Mouse (Mus musculus): ENCODE measurements around the gene Msx2.

Gene Msx2

DNA sequence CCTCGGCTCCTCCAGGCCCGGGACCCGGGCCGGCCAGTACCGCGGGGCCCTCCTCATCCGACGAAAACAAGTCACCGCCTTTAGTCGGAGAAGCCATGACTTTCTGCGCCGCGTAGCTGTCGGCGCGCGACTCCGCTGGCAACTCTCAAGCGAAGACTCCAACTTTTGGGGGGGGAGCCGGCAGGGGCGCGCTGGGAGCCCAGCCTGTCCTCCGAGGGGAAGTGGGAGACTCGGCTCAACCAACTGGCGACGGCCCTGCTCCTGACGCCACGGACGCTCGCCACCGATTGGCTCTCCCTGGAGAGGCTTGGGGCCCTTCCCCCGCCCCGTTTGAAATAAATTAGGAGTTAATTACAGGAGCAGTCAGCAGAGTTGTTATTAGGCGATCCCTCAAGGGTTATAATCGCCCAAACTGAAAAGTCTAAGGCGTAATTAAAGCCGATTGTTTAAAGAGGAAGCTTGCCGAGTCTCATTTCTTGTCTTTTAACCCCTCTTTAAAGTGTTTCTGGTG, at the start of gene Msx2:
Gene Msx2 (minus strand): TSS at position 461 of the 511 bp plus-strand sequence.
- CTCF ChIA-PET = interaction anchor here in 1 of 4 experiments (1.1 kb wide), 1 partner anchor 46 kb away, joined by 7 read pairs; no protein-coding TSS in a partner anchor
- POLR2A ChIA-PET = interaction anchor here in 2 of 4 experiments (0.6 to 2.9 kb wide), 5 partner anchors 8 to 1624 kb away, joined by 3 to 19 read pairs (median 4); no protein-coding TSS in a partner anchor

DNA sequence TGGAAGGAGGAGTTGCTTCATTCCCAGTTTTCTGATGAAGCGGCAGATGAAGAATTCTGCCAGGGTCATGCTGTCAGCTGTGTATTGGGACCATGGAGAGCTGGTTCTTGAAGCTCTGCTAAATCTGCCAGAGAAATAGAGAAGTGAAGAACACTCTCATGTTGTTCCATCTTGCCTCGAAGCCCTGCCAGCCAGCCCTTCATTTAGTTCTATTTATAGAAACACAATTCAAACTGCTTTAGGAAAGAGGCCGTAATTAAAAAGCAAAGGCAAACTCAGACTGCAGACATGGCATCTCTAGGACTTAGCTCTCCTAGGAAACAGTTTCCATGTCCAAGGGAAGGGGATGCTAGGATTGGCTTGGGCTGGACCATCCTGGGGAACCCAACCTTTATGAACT, 48.6 kb upstream of the Msx2 start:
- POLR2A ChIA-PET = interaction anchor here in 1 of 4 experiments (0.8 kb wide), 1 partner anchor 16 kb away, joined by 3 read pairs; no protein-coding TSS in a partner anchor
- CTCF ChIA-PET = no interaction called here

DNA sequence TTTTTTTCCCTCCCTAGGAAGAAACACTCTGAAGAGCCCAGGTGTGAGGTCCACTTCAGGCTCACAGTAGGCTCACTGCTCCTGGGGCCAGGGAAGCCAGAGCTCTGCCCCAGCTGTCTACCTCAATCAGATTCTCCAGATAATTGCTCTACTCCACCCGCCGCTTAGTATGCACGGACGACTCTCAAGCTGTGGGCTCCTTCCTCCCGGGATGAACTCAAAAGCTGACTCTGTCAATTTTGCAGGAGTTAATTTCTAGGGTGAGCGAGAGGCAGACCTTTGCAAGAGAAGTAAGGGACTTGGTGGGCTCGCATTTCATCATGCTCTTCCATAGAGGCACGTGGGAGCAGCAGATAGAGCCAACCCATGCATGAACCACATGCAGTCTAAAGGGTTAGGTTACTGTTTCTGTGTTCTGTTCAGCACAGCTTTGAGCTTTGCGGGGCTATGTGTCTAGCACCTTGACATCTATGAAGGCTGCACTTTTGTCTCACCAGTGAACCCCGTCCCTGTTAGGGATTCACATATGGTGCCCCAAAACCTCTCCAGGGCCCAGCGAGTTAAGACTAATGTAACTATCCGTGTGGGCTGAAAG, 47.6 kb upstream of the Msx2 start:
- ChIA-PET POLR2A (no interaction called here), CTCF (interaction anchor here in 2 of 4 experiments (0.6 to 1.2 kb wide), 3 partner anchors 73 kb away, joined by 3 to 5 read pairs (median 5); no protein-coding TSS in a partner anchor)

DNA sequence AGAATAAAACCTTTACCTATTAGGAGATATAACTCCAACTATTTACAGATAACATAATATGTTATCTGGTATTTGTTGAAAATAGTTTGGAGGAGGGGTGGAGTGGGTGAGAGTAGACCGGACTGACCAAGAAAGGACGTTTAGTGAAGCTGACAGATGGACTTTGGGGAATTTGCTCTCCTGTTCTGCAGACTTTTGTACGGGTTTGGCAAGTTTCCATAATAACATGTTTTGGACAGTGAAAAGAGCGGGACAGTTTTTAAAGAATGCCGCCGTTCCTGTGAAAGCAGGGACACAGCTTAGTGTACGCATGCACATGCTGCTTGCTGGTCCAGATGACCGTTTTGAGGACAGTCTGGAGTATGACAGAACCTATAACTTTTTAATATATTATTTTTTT, 46.9 kb upstream of the Msx2 start:
- ChIA-PET POLR2A (interaction anchor here in 1 of 4 experiments (1.9 kb wide), 1 partner anchor 7 kb away, joined by 4 read pairs; no protein-coding TSS in a partner anchor), CTCF (interaction anchor here in 1 of 4 experiments (1.2 kb wide), 1 partner anchor 72 kb away, joined by 3 read pairs; no protein-coding TSS in a partner anchor)

DNA sequence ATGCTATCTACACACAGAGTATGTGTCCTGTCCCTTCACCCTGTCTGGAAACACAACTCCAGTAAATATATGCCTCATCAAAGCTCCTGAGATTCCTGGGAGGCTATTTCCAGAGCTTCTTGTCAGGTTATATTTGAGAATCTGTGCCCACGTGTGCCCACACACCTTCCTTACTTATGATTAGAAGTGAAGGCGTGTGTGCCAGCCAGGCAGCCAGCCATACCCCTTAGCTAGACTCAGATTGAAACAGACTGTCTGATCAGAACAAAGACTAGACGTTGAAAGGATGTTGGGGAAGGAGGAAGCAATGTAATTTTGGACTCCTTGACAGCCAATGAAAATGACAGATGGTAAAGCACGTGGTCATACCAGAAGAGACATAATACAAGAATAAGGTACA, 45.4 kb upstream of the Msx2 start:
- ChIA-PET POLR2A (interaction anchor here in 1 of 4 experiments (0.5 to 1.9 kb wide), 2 partner anchors 9 to 78 kb away, joined by 3 to 4 read pairs; no protein-coding TSS in a partner anchor), CTCF (no interaction called here)

DNA sequence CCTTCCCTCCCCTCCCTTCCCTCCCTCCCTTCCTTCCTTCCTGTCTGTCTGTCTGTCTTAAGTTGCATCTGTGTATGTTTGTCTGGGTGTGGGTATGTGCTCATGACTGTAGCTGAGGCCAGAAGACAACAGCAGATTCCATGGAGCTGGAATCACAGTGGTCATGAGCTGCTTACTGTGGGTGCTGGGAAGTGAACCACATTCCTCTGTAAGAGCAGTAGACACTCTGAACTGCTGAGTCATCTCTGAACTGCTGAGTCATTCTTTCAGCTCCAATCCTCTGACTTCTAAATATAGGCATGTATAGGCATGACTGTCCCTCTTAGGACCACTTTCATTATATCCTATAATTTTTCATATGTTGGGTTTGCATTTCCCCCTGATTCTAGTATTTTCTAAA, 41.7 kb upstream of the Msx2 start:
- CTCF ChIA-PET = interaction anchor here in 1 of 4 experiments (0.9 kb wide), 1 partner anchor 88 kb away, joined by 3 read pairs; no protein-coding TSS in a partner anchor
- POLR2A ChIA-PET = interaction anchor here in 1 of 4 experiments (0.9 kb wide), 1 partner anchor 63 kb away, joined by 3 read pairs; no protein-coding TSS in a partner anchor

DNA sequence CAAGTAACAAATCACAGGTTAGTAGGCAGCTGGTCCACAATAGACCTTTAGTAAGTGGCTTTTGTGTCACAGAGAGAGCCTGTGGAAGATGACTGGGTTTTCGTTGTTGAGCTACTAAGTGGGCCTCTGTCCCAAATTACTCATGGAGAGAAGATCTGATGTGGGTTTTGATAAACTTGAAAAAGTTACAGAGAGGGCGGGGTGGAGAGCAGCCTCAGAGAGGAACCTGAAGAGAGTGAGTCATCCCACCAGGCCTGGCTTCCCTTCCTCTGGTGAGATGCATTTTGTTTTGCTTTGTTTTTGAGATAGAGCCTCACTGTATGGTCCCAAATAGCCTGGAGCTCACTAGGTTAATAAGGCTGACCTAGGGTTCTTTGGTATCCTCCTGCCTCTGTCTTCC, 38.5 kb upstream of the Msx2 start:
- ChIA-PET POLR2A (no interaction called here), CTCF (interaction anchor here in 2 of 4 experiments (0.7 to 1.3 kb wide), 2 partner anchors 78 to 272 kb away, joined by 3 read pairs; no protein-coding TSS in a partner anchor)

DNA sequence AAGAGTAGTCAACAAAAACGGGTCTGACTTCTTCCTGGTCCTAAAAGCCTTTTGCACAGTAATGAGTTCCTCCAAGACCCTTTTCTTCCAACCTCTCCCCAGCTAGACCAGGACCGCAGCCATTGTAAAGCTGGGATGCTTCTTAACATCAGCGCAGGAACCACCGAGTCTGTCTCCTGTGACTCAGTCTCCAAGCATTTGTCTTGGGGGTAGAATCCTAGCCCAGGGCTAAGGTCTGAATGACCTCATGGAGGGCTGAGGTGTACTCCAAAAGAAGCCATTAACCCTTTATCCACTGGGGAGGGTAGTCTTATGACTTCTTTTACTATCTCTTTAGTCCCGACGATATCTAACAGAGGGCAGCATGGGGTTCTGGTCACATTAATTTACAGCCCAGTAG, 29.5 kb upstream of the Msx2 start:
- ChIA-PET CTCF (interaction anchor here in 2 of 4 experiments (0.6 to 0.7 kb wide), 2 partner anchors 224 to 1164 kb away, joined by 3 read pairs; no protein-coding TSS in a partner anchor), POLR2A (no interaction called here)

DNA sequence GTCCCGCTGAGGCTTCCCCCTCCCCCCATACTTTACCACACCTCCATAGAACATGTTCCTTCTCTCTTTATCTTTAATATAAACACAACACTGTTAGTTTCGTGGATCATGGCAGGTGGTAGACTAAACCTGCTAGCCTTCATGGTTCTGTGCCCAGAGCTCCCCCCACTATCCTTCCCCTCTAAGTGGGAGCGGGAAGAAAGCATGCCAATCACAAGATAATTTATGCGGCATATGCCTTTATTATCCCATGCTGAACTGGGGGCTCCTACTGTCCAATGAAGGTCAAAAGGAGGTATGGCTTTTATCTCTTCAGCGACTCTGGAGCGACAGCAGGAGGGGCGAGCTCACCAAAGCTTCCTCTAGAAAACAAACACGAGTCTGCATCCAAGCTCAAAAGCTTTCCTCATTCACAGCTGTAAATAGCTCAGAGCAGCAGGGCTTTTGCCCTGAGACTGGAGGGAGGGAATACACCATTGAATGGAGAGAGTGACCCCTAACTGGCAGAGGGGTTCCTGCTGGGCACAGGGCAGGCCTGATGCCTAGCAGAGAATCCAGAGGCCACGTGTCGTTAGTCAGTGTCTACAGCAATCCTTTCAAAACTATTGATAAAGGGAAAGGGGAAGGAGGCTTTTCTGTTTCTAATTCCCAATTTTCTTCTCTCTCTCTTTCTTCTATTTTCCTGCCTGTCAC, 28.8 kb upstream of the Msx2 start:
- CTCF ChIA-PET = interaction anchor here in 1 of 4 experiments (1.5 kb wide), 1 partner anchor 75 kb away, joined by 4 read pairs; no protein-coding TSS in a partner anchor
- POLR2A ChIA-PET = no interaction called here

DNA sequence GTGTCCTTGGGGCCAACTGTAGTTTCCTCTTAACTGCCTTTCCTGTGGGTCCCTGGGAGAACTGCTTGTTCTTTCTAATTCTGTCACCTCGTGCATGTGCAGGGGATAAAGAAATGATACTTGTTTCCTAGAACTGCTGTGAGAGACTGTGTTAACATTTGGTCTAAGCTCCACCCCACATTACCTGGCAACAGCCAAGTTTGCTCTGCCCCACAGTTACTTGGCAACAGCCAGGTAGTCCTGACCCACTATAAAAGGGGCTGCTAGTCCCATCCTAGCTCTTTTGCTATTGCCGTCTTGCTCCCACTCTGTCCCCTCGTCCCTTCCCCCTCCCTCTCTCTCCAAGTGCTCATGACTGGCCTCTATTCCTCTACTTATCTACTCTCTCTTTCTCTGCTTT, 28.2 kb upstream of the Msx2 start:
- ChIA-PET POLR2A (no interaction called here), CTCF (interaction anchor here in 1 of 4 experiments (1.5 kb wide), 1 partner anchor 75 kb away, joined by 4 read pairs; no protein-coding TSS in a partner anchor)

DNA sequence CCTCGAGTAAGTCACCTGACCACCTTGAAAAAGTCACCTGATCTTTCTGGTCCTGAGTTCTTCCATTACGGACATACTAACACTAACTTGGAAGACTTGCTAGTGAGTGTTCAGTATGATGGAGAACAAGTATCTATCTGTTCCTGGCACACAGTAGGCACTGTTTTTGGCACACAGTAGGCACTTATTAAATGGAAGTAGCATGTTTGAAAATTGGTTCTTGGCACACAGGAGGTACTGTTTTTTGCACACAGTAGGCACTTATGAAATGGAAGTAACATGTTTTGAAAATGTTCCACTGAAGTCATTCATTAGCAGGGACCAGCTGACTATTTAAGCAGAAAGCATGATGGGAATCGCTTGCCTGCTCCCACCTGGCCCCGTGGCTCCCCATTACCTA, 13.6 kb upstream of the Msx2 start:
- CTCF ChIA-PET = no interaction called here
- POLR2A ChIA-PET = no interaction called here

DNA sequence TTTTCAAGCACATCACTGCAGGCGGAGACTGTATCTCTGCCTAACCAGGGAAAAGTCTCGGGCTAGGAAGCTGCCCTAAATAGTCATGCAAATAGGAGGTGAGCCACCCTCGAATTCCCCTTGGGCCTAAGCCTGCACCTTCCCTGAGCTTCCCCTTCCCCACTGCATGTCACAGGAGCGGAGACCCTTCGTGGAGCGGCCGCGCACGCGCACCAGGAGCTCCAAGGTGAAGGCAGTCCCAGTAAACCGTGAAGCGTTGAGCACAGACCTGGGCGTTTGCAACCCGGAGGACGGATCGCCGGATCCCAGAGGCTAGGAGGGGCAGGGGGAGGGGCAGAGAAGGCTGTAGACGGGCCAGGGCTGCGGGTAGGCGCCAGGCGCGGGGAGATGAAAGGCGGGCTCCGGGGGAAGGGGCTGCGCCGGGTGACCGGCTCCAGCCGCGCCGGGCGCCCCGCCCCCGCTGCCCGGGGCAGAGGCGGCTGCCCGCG, 2.9 kb upstream of the Msx2 start:
- ChIA-PET CTCF (interaction anchor here in 3 of 4 experiments (0.7 to 1.8 kb wide), 6 partner anchors 28 to 277 kb away, joined by 3 to 7 read pairs (median 5); no protein-coding TSS in a partner anchor), POLR2A (interaction anchor here in 3 of 4 experiments (0.6 to 3.7 kb wide), 9 partner anchors 11 to 277 kb away, joined by 3 to 18 read pairs (median 3); no protein-coding TSS in a partner anchor)

DNA sequence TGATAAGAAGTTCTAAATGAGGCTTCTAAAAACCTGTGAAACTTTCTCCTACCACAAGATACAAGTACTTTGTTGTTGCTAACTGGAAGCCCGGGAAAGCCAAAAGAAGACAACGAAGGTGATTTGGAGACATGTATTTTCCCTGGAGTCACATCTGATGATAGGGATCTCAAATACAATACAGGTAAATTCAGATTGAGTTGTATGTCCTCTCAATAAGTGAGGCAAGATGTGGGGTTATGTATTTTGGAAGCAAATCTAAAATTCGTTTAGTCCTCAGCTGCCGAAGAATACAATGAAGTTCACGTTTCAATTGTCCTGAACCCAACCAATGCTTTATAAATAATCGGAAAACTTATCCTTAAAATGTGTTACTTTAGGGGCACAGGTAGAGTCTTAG, 1.6 kb upstream of the Msx2 start:
- ChIA-PET POLR2A (interaction anchor here in 2 of 4 experiments (1.5 to 3.7 kb wide), 2 partner anchors 10 to 12 kb away, joined by 3 to 18 read pairs; no protein-coding TSS in a partner anchor), CTCF (interaction anchor here in 1 of 4 experiments (1.2 kb wide), 1 partner anchor 48 kb away, joined by 3 read pairs; no protein-coding TSS in a partner anchor)

DNA sequence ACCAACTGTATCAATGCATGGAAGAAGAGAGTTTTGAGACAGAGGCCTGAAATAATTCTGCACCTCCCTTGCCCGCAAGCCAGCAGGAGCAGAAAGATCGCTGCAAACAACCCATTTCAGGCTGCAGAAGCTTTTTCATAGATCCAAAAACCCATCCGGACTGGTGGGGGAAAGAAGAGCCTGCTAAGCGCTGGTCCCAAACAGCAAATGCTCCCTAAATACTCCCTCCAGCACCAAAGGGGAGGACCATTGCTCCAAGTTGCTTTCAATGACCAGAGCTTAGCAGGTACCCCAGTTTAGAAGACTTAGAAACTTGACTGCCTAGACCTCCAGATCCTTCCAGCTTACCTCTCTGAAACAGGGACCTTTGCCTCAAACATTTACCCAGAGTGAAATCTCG, 1.1 kb upstream of the Msx2 start:
- ChIA-PET CTCF (interaction anchor here in 2 of 4 experiments (0.6 to 1.2 kb wide), 2 partner anchors 47 to 354 kb away, joined by 3 to 7 read pairs; no protein-coding TSS in a partner anchor), POLR2A (interaction anchor here in 2 of 4 experiments (0.6 to 2.9 kb wide), 3 partner anchors 9 to 1284 kb away, joined by 4 to 19 read pairs (median 14); no protein-coding TSS in a partner anchor)

DNA sequence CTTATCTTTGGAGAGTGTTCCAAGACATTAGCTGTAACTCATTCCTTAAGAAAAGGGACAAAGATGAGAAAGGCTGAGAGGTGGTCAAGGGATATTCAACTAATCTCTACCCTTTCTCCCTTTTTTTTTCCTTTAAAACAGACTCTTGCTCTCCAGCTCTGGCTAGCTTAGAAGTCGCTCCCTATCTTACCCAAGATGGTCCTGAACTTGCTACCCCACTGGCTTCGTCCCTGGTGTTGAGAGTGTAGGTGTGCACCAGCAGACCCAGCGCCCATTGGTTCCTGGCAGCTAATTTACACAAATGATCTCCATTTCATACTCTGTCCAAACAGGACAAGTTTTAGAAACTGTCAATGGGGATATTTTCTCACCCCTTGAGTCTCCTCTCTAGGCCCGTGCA, 417 bp upstream of the Msx2 start:
- POLR2A ChIA-PET = interaction anchor here in 1 of 4 experiments (0.6 to 2.9 kb wide), 3 partner anchors 8 to 12 kb away, joined by 4 to 19 read pairs (median 8); no protein-coding TSS in a partner anchor
- CTCF ChIA-PET = interaction anchor here in 2 of 4 experiments (0.6 to 1.1 kb wide), 3 partner anchors 47 to 1633 kb away, joined by 3 to 7 read pairs (median 7); no protein-coding TSS in a partner anchor

DNA sequence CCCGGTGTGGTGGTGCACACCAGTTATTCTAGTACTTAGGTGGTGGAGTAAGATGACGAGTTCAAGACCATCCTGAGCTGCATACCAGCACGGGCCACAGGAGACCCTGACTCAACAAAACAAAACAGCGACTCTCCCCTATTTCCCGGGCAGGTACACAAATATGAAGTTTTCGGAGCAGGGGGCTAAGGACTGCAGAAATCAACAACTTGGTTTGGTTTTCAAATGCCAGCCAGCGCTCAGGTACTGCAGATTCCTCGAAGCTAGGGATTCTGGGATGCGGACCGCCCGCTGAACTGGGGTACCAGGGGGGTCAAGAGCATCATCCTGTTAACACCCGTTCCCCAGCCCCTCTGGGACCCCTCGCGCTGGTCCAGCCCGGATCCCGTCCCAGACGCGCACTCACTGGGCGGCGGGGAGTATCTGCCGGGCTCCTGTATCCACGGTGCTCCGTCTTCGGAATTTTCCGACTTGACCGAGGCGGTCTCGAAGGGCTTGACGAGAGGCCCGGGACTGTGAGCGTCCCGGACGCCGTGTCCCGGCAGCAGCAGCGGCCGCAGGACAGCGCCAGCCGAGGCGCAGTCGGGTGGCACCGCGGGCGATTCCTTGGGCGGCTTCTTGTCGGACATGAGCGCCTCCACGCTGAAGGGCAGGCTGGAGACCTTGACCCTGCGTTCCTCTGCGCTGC, 804 bp downstream of the Msx2 start:
- ChIA-PET CTCF (interaction anchor here in 1 of 4 experiments (2.4 kb wide), 1 partner anchor 46 kb away, joined by 6 read pairs; no protein-coding TSS in a partner anchor), POLR2A (interaction anchor here in 2 of 4 experiments (0.6 to 2.9 kb wide), 4 partner anchors 10 to 1623 kb away, joined by 3 to 19 read pairs (median 4); no protein-coding TSS in a partner anchor)

DNA sequence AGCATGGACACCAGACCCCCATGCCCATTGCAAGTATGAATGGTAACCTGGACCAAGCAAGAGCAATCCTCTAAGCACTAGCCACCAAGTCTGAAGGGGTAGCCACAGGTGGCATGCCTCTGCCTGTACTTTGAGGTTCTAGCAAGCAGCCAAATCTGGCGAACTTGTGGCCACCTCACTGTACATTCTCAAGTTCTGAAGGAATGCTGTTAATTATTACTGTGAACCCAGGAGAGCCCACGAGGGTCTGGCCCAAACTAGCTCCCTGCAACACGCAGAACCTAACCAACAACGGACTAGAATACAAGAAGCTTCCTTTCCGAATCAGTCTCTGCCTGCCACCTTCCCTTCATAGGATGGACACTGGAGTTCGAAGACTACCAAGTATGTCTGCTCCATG, 1.5 kb downstream of the Msx2 start:
- CTCF ChIA-PET = interaction anchor here in 1 of 4 experiments (2.4 kb wide), 1 partner anchor 45 kb away, joined by 6 read pairs; no protein-coding TSS in a partner anchor
- POLR2A ChIA-PET = interaction anchor here in 2 of 4 experiments (0.8 to 2.9 kb wide), 3 partner anchors 10 to 35 kb away, joined by 3 to 19 read pairs (median 3); no protein-coding TSS in a partner anchor
